In the genomic region with DNA sequence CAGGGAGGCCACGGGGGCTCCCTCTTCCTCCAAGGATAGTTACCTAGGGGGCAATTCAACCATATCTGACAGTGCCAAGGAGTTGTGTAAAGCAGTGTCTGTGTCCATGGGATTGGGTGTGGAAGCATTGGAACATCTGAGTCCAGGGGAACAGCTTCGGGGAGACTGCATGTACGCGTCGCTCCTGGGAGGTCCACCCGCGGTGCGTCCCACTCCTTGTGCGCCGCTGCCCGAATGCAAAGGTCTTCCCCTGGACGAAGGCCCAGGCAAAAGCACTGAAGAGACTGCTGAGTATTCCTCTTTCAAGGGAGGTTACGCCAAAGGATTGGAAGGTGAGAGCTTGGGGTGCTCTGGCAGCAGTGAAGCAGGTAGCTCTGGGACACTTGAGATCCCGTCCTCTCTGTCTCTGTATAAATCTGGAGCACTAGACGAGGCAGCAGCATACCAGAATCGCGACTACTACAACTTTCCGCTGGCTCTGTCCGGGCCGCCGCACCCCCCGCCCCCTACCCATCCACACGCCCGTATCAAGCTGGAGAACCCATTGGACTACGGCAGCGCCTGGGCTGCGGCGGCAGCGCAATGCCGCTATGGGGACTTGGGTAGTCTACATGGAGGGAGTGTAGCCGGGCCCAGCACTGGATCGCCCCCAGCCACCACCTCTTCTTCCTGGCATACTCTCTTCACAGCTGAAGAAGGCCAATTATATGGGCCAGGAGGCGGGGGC, we compare ENCODE assay signal across 7 mouse cellular contexts. TPM values are rescaled to one million over a fixed set of nuclear protein-coding genes. Genes with fewer than 3 reads are reported as not detected.
DNase-seq lines count a peak whose midpoint lies in the region; ATAC-seq lines count a peak whose summit lies in the region.

No protein-coding gene starts in this region.

- H3K4me1 ChIP-seq in kidney, embryonic 14.5 days (ENCODE audit: control insufficient read depth, insufficient read depth, low read length): no peaks in the 10 kb centered on the region
- no peaks in the 10 kb centered on the region for H3K4me1 ChIP-seq in neural tube, embryonic 12.5 days

- no peak overlapping the region for H3K9ac ChIP-seq in kidney, embryonic 14.5 days (ENCODE audit: low read depth, low read length)
- no peak overlapping the region for H3K9ac ChIP-seq in neural tube, embryonic 12.5 days

- 34% methylated on average over 33 of the region's 33 CpGs for WGBS in kidney, embryonic 14.5 days
- WGBS in neural tube, embryonic 12.5 days: 19% methylated on average over 32 of the region's 33 CpGs

- peak overlapping the region; percentile 39 for H3K4me3 ChIP-seq in kidney, embryonic 14.5 days (ENCODE audit: low read length)
- H3K4me3 ChIP-seq in neural tube, embryonic 12.5 days: peak overlapping the region; percentile 34

- H3K27me3 ChIP-seq in kidney, embryonic 14.5 days (ENCODE audit: control insufficient read depth, insufficient read depth, low read length): peaks cover 27% of the 10 kb centered on the region
- H3K27me3 ChIP-seq in neural tube, embryonic 12.5 days (replicated peaks): peaks cover 40% of the 10 kb centered on the region

- intact Hi-C loops in gastrocnemius, postnatal 14 days (cut with DNase I; ENCODE audit: low total_unique reads): no loop called here

- DNase-seq in ovary, postnatal 36 days (ENCODE audit: low spot score): peak; percentile 26
- no peak for DNase-seq in ovary, postnatal 10 days (ENCODE audit: low spot score)
- peak; percentile 28 for DNase-seq in embryo, embryonic 11 days
- peak; percentile 7 for DNase-seq in gastrocnemius, postnatal 14 days

- H3K27ac ChIP-seq in kidney, embryonic 14.5 days (ENCODE audit: low read depth, low read length): no peak overlapping the region
- H3K27ac ChIP-seq in neural tube, embryonic 12.5 days: no peak overlapping the region

- peak; percentile 58; the same call in 1 of the 2 replicates for ATAC-seq in kidney, embryonic 14.5 days (ENCODE audit: low FRiP score, low TSS enrichment)
- peak; percentile 67 for ATAC-seq in neural tube, embryonic 12.5 days (ENCODE audit: low FRiP score, low read depth)
- no peak for ATAC-seq in erythroblast, adult 5-6 weeks (replicated peaks; ENCODE audit: low FRiP score, poor library complexity, severe bottlenecking)

- no peaks in the 10 kb centered on the region for H3K36me3 ChIP-seq in kidney, embryonic 14.5 days (ENCODE audit: control insufficient read depth, insufficient read depth, low read length)
- H3K36me3 ChIP-seq in neural tube, embryonic 12.5 days: no peaks in the 10 kb centered on the region

- peak overlapping the region; percentile 56 for H3K4me2 ChIP-seq in kidney, embryonic 14.5 days (replicated peaks; ENCODE audit: low read depth, low read length)
- H3K4me2 ChIP-seq in neural tube, embryonic 12.5 days (replicated peaks): peak overlapping the region; percentile 66

- no peaks in the 10 kb centered on the region for H3K9me3 ChIP-seq in kidney, embryonic 14.5 days (ENCODE audit: control insufficient read depth, low read length)
- no peaks in the 10 kb centered on the region for H3K9me3 ChIP-seq in neural tube, embryonic 12.5 days

RNA-seq across cellular contexts. Expression of a gene that starts 2.0 kb away (rescaled TPM):
- 1 to 10 TPM; 9.2 to 9.3 TPM for total RNA-seq in gastrocnemius, postnatal 14 days (2021)
- 0.83 and 0.95 TPM in 2 replicates for polyA plus RNA-seq in kidney, embryonic 14.5 days (2014; fragmentation: Nextera tagmentation; extraction: Ambion mirVana)
- polyA plus RNA-seq in neural tube, embryonic 12.5 days (2016; fragmentation: Nextera tagmentation; extraction: Ambion mirVana): 0.04 and 0.14 TPM in 2 replicates
- not detected in 2 replicates for total RNA-seq in erythroblast, adult 5-6 weeks (2015; ENCODE audit: low replicate concordance)
- total RNA-seq in erythroblast, adult 5-6 weeks (2017; ENCODE audit: low replicate concordance): not detected in 2 replicates

Comparison
In these comparisons a context has a peak if more than half of its experiments do, and no peak if none do; other contexts are left out.
1. RNA of a gene that starts 2.0 kb away (total RNA-seq): 9.2 to 9.3 TPM in gastrocnemius, postnatal 14 days; not detected in erythroblast, adult 5-6 weeks; every median in the first group is over 10 times any median in the second.